Mouse (Mus musculus): ENCODE results near the gene Fut11. TPM values are rescaled to one million over a fixed set of nuclear protein-coding genes. Genes with fewer than 3 reads are reported as not detected.

Gene Fut11
- total and polyA plus RNA-seq, 3 experiments, result 0.69 to 1.8 TPM; not detected in 1

DNA sequence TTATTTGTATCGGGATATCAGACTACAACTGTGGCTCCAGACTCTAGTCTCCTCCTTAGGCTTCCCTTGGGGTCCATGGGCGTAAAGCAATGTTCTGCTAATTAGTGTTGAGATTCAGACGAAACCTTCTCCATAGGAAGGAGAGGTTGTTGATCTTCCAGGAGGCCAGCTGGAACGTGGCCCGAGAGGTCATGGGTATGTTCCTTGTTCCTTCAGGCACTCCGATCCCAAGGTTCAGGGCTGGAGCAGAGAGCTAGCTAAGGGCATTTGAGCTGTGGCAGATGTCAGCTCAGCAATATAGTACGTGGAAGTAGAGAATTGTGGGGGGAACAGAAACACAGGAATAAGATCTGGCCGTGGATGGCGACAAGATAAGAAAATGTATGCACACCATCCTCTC lies 39.0 kb upstream of the Fut11 start:
- Histone ChIP-seq H3K9me3 (replicated peaks; ENCODE audit: insufficient read depth, low read length) (no peaks in the 10 kb centered on the region), H3K27ac (ENCODE audit: control insufficient read depth, low read depth, low read length) (no peak overlapping the region)

DNA sequence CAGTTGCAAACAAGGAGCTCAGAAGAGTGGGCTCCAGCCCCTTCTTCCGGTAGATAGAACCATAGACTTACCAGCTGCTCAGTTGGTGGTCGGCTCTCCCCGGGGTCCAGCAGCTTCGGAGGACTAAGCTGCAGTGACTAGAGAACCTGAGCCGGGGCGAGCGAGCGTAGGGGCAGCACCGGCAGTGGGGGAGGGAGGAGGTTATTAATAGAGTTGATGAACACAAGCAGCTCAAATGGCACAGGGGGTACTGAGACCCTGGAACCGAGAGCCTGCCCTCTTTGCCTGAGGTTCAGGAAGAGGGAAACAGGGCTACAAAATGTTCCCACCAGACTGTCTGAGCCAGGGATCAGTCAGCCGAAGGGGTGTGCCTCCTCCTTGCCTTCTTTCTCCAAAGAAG lies 38.4 kb upstream of the Fut11 start, which contains the start of gene Myoz1:
Gene Myoz1, minus strand, starts transcription at position 180 of the 400 bp plus-strand sequence.
- no peak within 1 kb of the TSS for H3K27ac ChIP-seq (ENCODE audit: control insufficient read depth, low read depth, low read length)
- DNase-seq (ENCODE audit: low read depth, low spot score), result no peak

More for the DNA sequence above, 39.0 kb upstream of the Fut11 start:
- Histone ChIP-seq H3K9ac (ENCODE audit: control insufficient read depth, low read depth, low read length, poor library complexity, severe bottlenecking) (no peak overlapping the region), H3K4me3 (ENCODE audit: control insufficient read depth in 1 of 2, insufficient read depth in 1 of 2, low read depth in 2 of 2, low read length in 2 of 2) (no peak overlapping the region), H3K4me1 (ENCODE audit: control insufficient read depth in 1 of 2, insufficient read depth in 2 of 2, low read length in 2 of 2) (peaks cover 0 to 11% of the 10 kb centered on the region in 2 experiments; a peak in 2 of 4 replicates), H3K36me3 (ENCODE audit: control insufficient read depth in 1 of 2, insufficient read depth in 2 of 2, low read length in 2 of 2) (peaks cover 0 to 3% of the 10 kb centered on the region in 2 experiments; a peak in 1 of 4 replicates), H3K79me2 (ENCODE audit: control insufficient read depth, insufficient read depth, low read length, poor library complexity) (no peaks in the 10 kb centered on the region), H3K27me3 (ENCODE audit: control insufficient read depth in 1 of 2, insufficient read depth in 2 of 2, low read length in 2 of 2) (no peaks in the 10 kb centered on the region)
- TF ChIP-seq ZC3H11A (IDR thresholded peaks at IDR 0.05; ENCODE audit: low read depth, low read length) (no peak), ZNF384 (IDR thresholded peaks at IDR 0.05; ENCODE audit: low read depth, low read length) (no peak), TAL1 (IDR thresholded peaks at IDR 0.05; ENCODE audit: low read length) (no peak), CHD2 (IDR thresholded peaks at IDR 0.05; ENCODE audit: low read length) (no peak), USF2 (IDR thresholded peaks at IDR 0.05; ENCODE audit: borderline replicate concordance in 1 of 2, insufficient read depth in 1 of 2, low read depth in 1 of 2, low read length in 2 of 2) (no peak), CHD1 (IDR thresholded peaks at IDR 0.05; ENCODE audit: low read depth, low read length) (no peak), SIN3A (IDR thresholded peaks at IDR 0.05; ENCODE audit: low read length) (no peak), MAFK (IDR thresholded peaks at IDR 0.05; ENCODE audit: borderline replicate concordance, low read depth, low read length) (no peak), USF1 (IDR thresholded peaks at IDR 0.05; ENCODE audit: low read depth, low read length) (no peak), NELFE (IDR thresholded peaks at IDR 0.05; ENCODE audit: low read depth, low read length) (no peak), EP300 (IDR thresholded peaks at IDR 0.05; ENCODE audit: low read depth in 1 of 2, low read length in 2 of 2) (no peak), ETS1 (IDR thresholded peaks at IDR 0.05; ENCODE audit: low read depth, low read length) (no peak), CTCF (IDR thresholded peaks at IDR 0.05 in 2 of 3, conservative IDR thresholded peaks at IDR 0.05 in 1 of 3; ENCODE audit: control insufficient read depth in 1 of 3, insufficient read depth in 1 of 3, low read depth in 2 of 3, low read length in 3 of 3, poor library complexity in 1 of 3, severe bottlenecking in 1 of 3) (no peak), GABPA (IDR thresholded peaks at IDR 0.05; ENCODE audit: low read depth, low read length) (no peak), MXI1 (IDR thresholded peaks at IDR 0.05; ENCODE audit: low read depth, low read length) (no peak), RCOR1 (IDR thresholded peaks at IDR 0.05; ENCODE audit: low read depth, low read length) (no peak), SMC3 (IDR thresholded peaks at IDR 0.05; ENCODE audit: low read depth, low read length) (no peak), POLR2AphosphoS2 (IDR thresholded peaks at IDR 0.05; ENCODE audit: low read length) (no peak)
- no peak for DNase-seq (ENCODE audit: low read depth, low spot score)

More for the DNA sequence above, 38.4 kb upstream of the Fut11 start, which contains the start of gene Myoz1:
- Histone ChIP-seq H3K4me1 (ENCODE audit: control insufficient read depth in 1 of 2, insufficient read depth in 2 of 2, low read length in 2 of 2) (peaks cover 0 to 11% of the 10 kb centered on the region in 2 experiments; a peak in 2 of 4 replicates), H3K4me3 (ENCODE audit: control insufficient read depth in 1 of 2, insufficient read depth in 1 of 2, low read depth in 2 of 2, low read length in 2 of 2) (no peak within 1 kb of the TSS), H3K9ac (ENCODE audit: control insufficient read depth, low read depth, low read length, poor library complexity, severe bottlenecking) (no peak within 1 kb of the TSS), H3K27me3 (ENCODE audit: control insufficient read depth in 1 of 2, insufficient read depth in 2 of 2, low read length in 2 of 2) (no peaks in the 10 kb centered on the region), H3K79me2 (ENCODE audit: control insufficient read depth, insufficient read depth, low read length, poor library complexity) (no peaks in the 10 kb centered on the region), H3K36me3 (ENCODE audit: control insufficient read depth in 1 of 2, insufficient read depth in 2 of 2, low read length in 2 of 2) (peaks cover 0 to 3% of the 10 kb centered on the region in 2 experiments; a peak in 1 of 4 replicates), H3K9me3 (replicated peaks; ENCODE audit: insufficient read depth, low read length) (no peaks in the 10 kb centered on the region)
- TF ChIP-seq GABPA (IDR thresholded peaks at IDR 0.05; ENCODE audit: low read depth, low read length) (no peak), SMC3 (IDR thresholded peaks at IDR 0.05; ENCODE audit: low read depth, low read length) (no peak), BHLHE40 (IDR thresholded peaks at IDR 0.05; ENCODE audit: borderline replicate concordance, low read depth, low read length) (no peak), GATA1 (IDR thresholded peaks at IDR 0.05; ENCODE audit: low read depth, low read length) (no peak)

All from MEL (cell line).